Mouse (Mus musculus) G1E (cell line): Measurements from ENCODE around the gene Prr15l.

ENCODE experiments used
- GATA1 ChIP-seq: IDR thresholded peaks from 2 replicates; pipeline ENCODE4 v1.6.1; 2012; ENCODE audit warnings: borderline replicate concordance, low read length, inconsistent platforms, mixed read lengths
- POLR2AphosphoS5 ChIP-seq: IDR thresholded peaks from 2 replicates; pipeline ENCODE4 v1.6.1; 2012; ENCODE audit warnings: low read depth, low read length, inconsistent platforms; ENCODE audit not compliant: insufficient replicate concordance

GRCm38 (mm10) chr11:96946498-96946897 lies 18.6 kb downstream of the Prr15l start:
- TF ChIP-seq GATA1 (no peak), POLR2AphosphoS5 (no peak)
